Mouse (Mus musculus) left cerebral cortex, postnatal 10 days (tissue): Measurements from ENCODE around the gene Vps45. TPM values are rescaled to one million over a fixed set of nuclear protein-coding genes. Genes with fewer than 3 reads are reported as not detected.
"Not testable (repeated sequence)": the region's sequence is repeated elsewhere in the genome, so short reads cannot be mapped to it uniquely, and the experiment has no call there.

Experiments used
- DNase-seq, 2 experiments: peaks; one replicate each; pipeline ENCODE4 v3.0.0; 2021 to 2022; ENCODE audit warnings: low spot score in 2 of 2, mixed read lengths in 1 of 2; ENCODE audit errors: extremely low spot score in 1 of 2
- intact Hi-C: fragments of 180-260 bp; cut with DNase I; formaldehyde crosslinking; loops from one replicate; pipeline ENCODE4 v1.15.1; 2025
- total RNA-seq, 2 experiments: library from RNA; stranded (reverse); gene quantifications; 2 replicates each; pipeline ENCODE4 v1.2.3; 2021

Gene Vps45
- total RNA-seq, 2 experiments from 2014 or later = 41.2 to 46.4 TPM

- DNase-seq = not testable (repeated sequence)
- intact Hi-C loops = loop anchor here (5.0 to 10.0 kb wide), 2 partner anchors 185 to 263 kb away; partner anchors contain the start of genes Hist2h2ac and Hist2h2be
Observed at GRCm38 (mm10) chr3:95962182-95962581, 96.1 kb downstream of the Vps45 start.

GRCm38 (mm10) chr3:95959807-95960206 is 98.5 kb downstream of the Vps45 start:
- intact Hi-C loops = loop anchor here (5.0 to 10.0 kb wide), 2 partner anchors 187 to 265 kb away; partner anchors contain the start of genes Hist2h2ac and Hist2h2be

GRCm38 (mm10) chr3:95959082-95959481 is 99.2 kb downstream of the Vps45 start:
- intact Hi-C loops = no loop called here
- no peak for DNase-seq

More at GRCm38 (mm10) chr3:95959807-95960206, 98.5 kb downstream of the Vps45 start:
- no peak for DNase-seq

GRCm38 (mm10) chr3:95957359-95958148 is 100.7 kb downstream of the Vps45 start:
- DNase-seq = peak; percentile 66 to 67
- intact Hi-C loops = no loop called here

- intact Hi-C loops = no loop called here
- no peak for DNase-seq
Observed at GRCm38 (mm10) chr3:95955318-95955717, 102.9 kb downstream of the Vps45 start.

GRCm38 (mm10) chr3:95954648-95955173 is 103.6 kb downstream of the Vps45 start:
- intact Hi-C loops, DNase-seq: not testable (repeated sequence)

GRCm38 (mm10) chr3:95953522-95953921 is 104.7 kb downstream of the Vps45 start:
- no peak for DNase-seq
- intact Hi-C loops = no loop called here

GRCm38 (mm10) chr3:95953023-95953422 is 105.2 kb downstream of the Vps45 start:
- intact Hi-C loops = no loop called here
- DNase-seq = no peak

- intact Hi-C loops, DNase-seq: not testable (repeated sequence)
Observed at GRCm38 (mm10) chr3:95951566-95951965, 106.7 kb downstream of the Vps45 start.

- intact Hi-C loops = no loop called here
- peak; percentile 87 to 92 for DNase-seq
Observed at GRCm38 (mm10) chr3:95950763-95951551, 107.3 kb downstream of the Vps45 start.

Other genes starting within 250 kb of the Vps45 start
- 10 to 100 TPM; 56.3 to 62.3 TPM for gene Rprd2, start 239.6 kb downstream of the Vps45 start, total RNA-seq
- gene Prpf3, start 202.6 kb downstream of the Vps45 start, total RNA-seq = 10 to 100 TPM; 24.4 to 27.8 TPM
- 100 to 1,000 TPM; 120 to 127 TPM for gene Mrps21, start 186.9 kb downstream of the Vps45 start, total RNA-seq
- 10 to 100 TPM in 1 of 2 experiments, 1 to 10 TPM in 1; 9.4 to 11.4 TPM for gene Ciart, start 176.2 kb downstream of the Vps45 start, total RNA-seq
- gene BC028528, start 166.5 kb downstream of the Vps45 start, total RNA-seq = 1 to 10 TPM; 8.1 to 9.1 TPM
- 10 to 100 TPM; 88.4 to 92.6 TPM for gene Aph1a, start 164.5 kb downstream of the Vps45 start, total RNA-seq
- 1 to 10 TPM; 1.7 to 3.2 TPM for gene Car14, start 153.8 kb downstream of the Vps45 start, total RNA-seq
- gene Anp32e, start 129.2 kb downstream of the Vps45 start, total RNA-seq = 100 to 1,000 TPM; 104 to 106 TPM
- gene Plekho1, start 62.5 kb downstream of the Vps45 start, total RNA-seq = 10 to 100 TPM; 56.2 to 56.3 TPM
- 10 to 100 TPM; 13.4 to 17.6 TPM for gene Otud7b, start 46.1 kb upstream of the Vps45 start, total RNA-seq
- gene Mtmr11, start 103.5 kb upstream of the Vps45 start, total RNA-seq = 1 to 10 TPM; 5.3 to 6.7 TPM
- 10 to 100 TPM; 45.5 to 47.2 TPM for gene Sf3b4, start 113.9 kb upstream of the Vps45 start, total RNA-seq
- 100 to 1,000 TPM; 404 to 435 TPM for gene Sv2a, start 122.7 kb upstream of the Vps45 start, total RNA-seq
- gene Bola1, start 161.2 kb upstream of the Vps45 start, total RNA-seq = 10 to 100 TPM; 19.3 to 22.2 TPM
- 10 to 100 TPM; 13.8 to 16.7 TPM for gene Hist2h2ab, start 161.4 kb upstream of the Vps45 start, total RNA-seq
- gene Hist2h2ac, start 162.4 kb upstream of the Vps45 start, total RNA-seq = 10 to 100 TPM; 34.2 to 37.9 TPM
- 1 to 10 TPM; 2.9 to 3.0 TPM for gene Hist2h2be, start 162.7 kb upstream of the Vps45 start, total RNA-seq
- gene Hist2h3c2, start 180.7 kb upstream of the Vps45 start, total RNA-seq = 10 to 100 TPM; 10.2 to 10.9 TPM
- 100 to 1,000 TPM; 281 to 297 TPM for gene Hist2h2aa2, start 181.8 kb upstream of the Vps45 start, total RNA-seq
- 1 to 10 TPM; 2.8 to 6.5 TPM for gene Hist2h2aa1, start 187.0 kb upstream of the Vps45 start, total RNA-seq
- not detected for gene Hist2h3c1, start 188.2 kb upstream of the Vps45 start, total RNA-seq
- gene Hist2h4, start 204.8 kb upstream of the Vps45 start, total RNA-seq = 10 to 100 TPM; 34.4 to 37.7 TPM
- 100 to 1,000 TPM; 116 to 121 TPM for gene Hist2h3b, start 210.2 kb upstream of the Vps45 start, total RNA-seq
- gene Hist2h2bb, start 211.3 kb upstream of the Vps45 start, total RNA-seq = 100 to 1,000 TPM; 161 to 194 TPM
- gene Fcgr1, start 235.5 kb upstream of the Vps45 start, total RNA-seq = 1 to 10 TPM; 1.9 to 3.4 TPM